Mouse (Mus musculus) layer of hippocampus, postnatal 36 days (tissue): ENCODE results near the gene Syngr2. TPM values are rescaled to one million over a fixed set of nuclear protein-coding genes. Genes with fewer than 3 reads are reported as not detected.
"Not testable (repeated sequence)": the region's sequence is repeated elsewhere in the genome, so short reads cannot be mapped to it uniquely, and the experiment has no call there.

Experiments used
- DNase-seq, 2 experiments: peaks; one replicate each; pipeline ENCODE4 v3.0.0; 2022
- total RNA-seq, 2 experiments: library from RNA; stranded (reverse); gene quantifications; 2 replicates each; pipeline ENCODE4 v1.2.3; 2021

Gene Syngr2
- total RNA-seq, 2 experiments from 2014 or later, result 10.4 to 16.9 TPM

- no peak for DNase-seq
Observed at GRCm38 (mm10) chr11:117813867-117814266, 4.4 kb downstream of the Syngr2 start.

- no peak for DNase-seq
Observed at GRCm38 (mm10) chr11:117814704-117815366, 5.4 kb downstream of the Syngr2 start.

GRCm38 (mm10) chr11:117815850-117816249 lies 6.4 kb downstream of the Syngr2 start:
- DNase-seq, result not testable (repeated sequence)

- no peak for DNase-seq
Observed at GRCm38 (mm10) chr11:117816389-117816996, 7.0 kb downstream of the Syngr2 start.

- DNase-seq, result no peak
Observed at GRCm38 (mm10) chr11:117819095-117819494, 9.6 kb downstream of the Syngr2 start.

- DNase-seq, result no peak
Observed at GRCm38 (mm10) chr11:117820173-117820572, 10.7 kb downstream of the Syngr2 start.

- DNase-seq, result no peak
Observed at GRCm38 (mm10) chr11:117821868-117822267, 12.4 kb downstream of the Syngr2 start.

- DNase-seq, result no peak
Observed at GRCm38 (mm10) chr11:117822728-117823241, 13.3 kb downstream of the Syngr2 start.

- DNase-seq, result no peak
Observed at GRCm38 (mm10) chr11:117823411-117823810, 13.9 kb downstream of the Syngr2 start.

- peak; percentile 77 to 78 for DNase-seq
Observed at GRCm38 (mm10) chr11:117824060-117824969, 14.8 kb downstream of the Syngr2 start.

GRCm38 (mm10) chr11:117825333-117826101 lies 16.0 kb downstream of the Syngr2 start, which contains the start of the genes Afmid and Tk1:
Gene Afmid, plus strand, starts transcription at chr11:117825924.
Gene Tk1, minus strand, starts transcription at chr11:117826092.
- DNase-seq, result peak in 1 of 2 experiments; percentile 27

GRCm38 (mm10) chr11:117826164-117826563 lies 16.7 kb downstream of the Syngr2 start:
- no peak for DNase-seq

- no peak for DNase-seq
Observed at GRCm38 (mm10) chr11:117826916-117827315, 17.4 kb downstream of the Syngr2 start.

GRCm38 (mm10) chr11:117827386-117827785 lies 17.9 kb downstream of the Syngr2 start:
- no peak for DNase-seq

- DNase-seq, result no peak
Observed at GRCm38 (mm10) chr11:117828149-117828887, 18.9 kb downstream of the Syngr2 start.

- no peak for DNase-seq
Observed at GRCm38 (mm10) chr11:117828888-117829604, 19.6 kb downstream of the Syngr2 start.

- DNase-seq, result no peak
Observed at GRCm38 (mm10) chr11:117829671-117830215, 20.3 kb downstream of the Syngr2 start.

- DNase-seq, result no peak
Observed at GRCm38 (mm10) chr11:117830401-117830800, 20.9 kb downstream of the Syngr2 start.

GRCm38 (mm10) chr11:117832086-117832969 lies 22.9 kb downstream of the Syngr2 start:
- DNase-seq, result peak; percentile 51 to 62
